Mouse (Mus musculus) erythroblast, embryonic 14.5 days (primary cell): ENCODE results near the gene Prkcg.

Source experiments
- GATA1 ChIP-seq: IDR thresholded peaks from 2 replicates; pipeline ENCODE4 v1.6.1; 2012; ENCODE audit warnings: low read length, inconsistent platforms, mixed read lengths
- TAL1 ChIP-seq: IDR thresholded peaks from 3 replicates; pipeline ENCODE4 v1.6.1; 2012; ENCODE audit warnings: low read length, inconsistent platforms, mixed read lengths

DNA sequence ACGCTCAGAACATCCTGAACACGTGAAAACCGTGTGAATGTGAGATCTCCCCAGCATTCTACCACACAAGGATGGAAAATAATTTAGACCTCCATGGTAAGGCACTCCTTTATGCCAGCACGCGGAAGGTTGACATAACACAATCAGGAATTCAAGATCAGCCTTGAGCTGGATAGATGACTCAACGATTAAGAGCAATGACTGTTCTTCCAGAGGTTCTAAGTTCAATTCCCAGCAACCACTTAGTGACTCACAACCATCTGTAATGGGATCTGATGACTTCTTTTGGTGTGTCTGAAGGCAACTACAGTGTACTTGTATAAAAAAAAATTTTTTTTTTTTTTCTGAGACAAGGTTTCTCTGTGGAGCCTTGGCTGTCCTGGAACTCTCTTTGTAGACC, 23.7 kb upstream of the Prkcg start:
- TF ChIP-seq GATA1 (no peak), TAL1 (no peak)
